Mouse (Mus musculus): ENCODE data around the gene 2210016F16Rik. TPM values are rescaled to one million over a fixed set of nuclear protein-coding genes. Genes with fewer than 3 reads are reported as not detected.
A peak's percentile ranks its signal among the peaks of the same experiment; 100 is the strongest.
"Not testable (repeated sequence)": the region's sequence is repeated elsewhere in the genome, so short reads cannot be mapped to it uniquely, and the experiment has no call there.

The 2210016F16Rik gene
- polyA plus RNA-seq, 1 experiment from 2014 or later = 30.2 TPM

DNA sequence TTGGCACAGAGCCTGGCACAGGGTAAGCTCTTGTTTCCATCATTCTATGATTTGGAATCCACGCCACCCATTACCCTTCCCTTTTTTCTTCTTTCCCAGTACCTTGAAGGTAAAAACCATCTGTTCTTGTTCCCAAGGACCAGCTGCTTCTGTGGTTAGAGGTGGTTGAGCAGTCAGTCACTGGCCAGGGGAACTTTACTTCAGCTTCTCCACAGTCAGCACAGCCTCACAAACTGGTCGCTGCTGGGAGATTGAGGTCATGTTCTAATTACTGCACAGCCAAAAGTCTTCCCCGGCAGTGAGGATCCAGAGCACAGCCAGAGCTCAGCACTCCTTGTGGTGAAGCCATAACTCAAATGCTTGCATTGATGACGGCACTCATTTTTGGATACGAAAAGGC is 30.8 kb upstream of the 2210016F16Rik start:
- Histone ChIP-seq H3K9me3 (ENCODE audit: control insufficient read depth, low read length) (no peaks in the 10 kb centered on the region), H3K4me2 (replicated peaks; ENCODE audit: low read depth) (no peak overlapping the region), H3K4me3 (ENCODE audit: low read depth, low read length) (no peak overlapping the region), H3K9ac (ENCODE audit: low read length) (no peak overlapping the region), H3K27me3 (ENCODE audit: control insufficient read depth, insufficient read depth, low read length) (no peaks in the 10 kb centered on the region), H3K36me3 (ENCODE audit: control insufficient read depth, insufficient read depth, low read length) (no peaks in the 10 kb centered on the region), H3K4me1 (replicated peaks; ENCODE audit: control insufficient read depth, insufficient read depth) (no peaks in the 10 kb centered on the region), H3K27ac (replicated peaks) (no peak overlapping the region)
- DNase-seq (ENCODE audit: low spot score) (no peak), ATAC-seq (ENCODE audit: low FRiP score, low TSS enrichment) (no peak; the same call in 1 of the 2 replicates)
- WGBS = 53% methylated on average over 5 of the region's 5 CpGs
- no peak for TF ChIP-seq EP300 (optimal IDR thresholded peaks at IDR 0.05)
- TF ChIP-seq CTCF (IDR thresholded peaks at IDR 0.05; ENCODE audit: low read depth) = no peak

DNA sequence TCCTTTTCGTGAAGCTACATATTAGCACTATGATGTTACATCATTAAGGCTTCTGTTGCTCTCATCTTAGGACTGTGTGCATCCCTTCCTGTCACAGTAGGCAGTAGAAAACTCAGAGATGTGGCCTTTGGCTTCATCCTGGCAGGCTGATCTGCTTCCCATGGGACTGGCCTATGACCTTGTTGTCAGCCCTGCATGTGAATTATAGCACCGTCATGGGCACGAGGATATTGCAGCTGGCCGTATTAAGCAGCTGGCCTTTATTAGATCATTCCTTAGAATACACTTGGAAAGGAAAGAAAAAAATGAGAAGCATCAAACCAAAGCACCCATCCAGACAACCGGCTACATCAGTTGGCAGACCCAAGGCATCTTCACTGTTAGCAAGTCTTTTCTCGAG is 30.3 kb upstream of the 2210016F16Rik start:
- TF ChIP-seq EP300 (optimal IDR thresholded peaks at IDR 0.05) (no peak), CTCF (IDR thresholded peaks at IDR 0.05; ENCODE audit: low read depth) (no peak)
- ATAC-seq (ENCODE audit: low FRiP score, low TSS enrichment) (peak; percentile 40; the same call in 1 of the 2 replicates), DNase-seq (ENCODE audit: low spot score) (no peak)
- no peak overlapping the region for H3K9ac ChIP-seq (ENCODE audit: low read length)
- no peak overlapping the region for H3K4me2 ChIP-seq (replicated peaks; ENCODE audit: low read depth)
- 52% methylated on average over 6 of the region's 6 CpGs for WGBS
- H3K4me3 ChIP-seq (ENCODE audit: low read depth, low read length) = no peak overlapping the region
- no peaks in the 10 kb centered on the region for H3K4me1 ChIP-seq (replicated peaks; ENCODE audit: control insufficient read depth, insufficient read depth)
- H3K27me3 ChIP-seq (ENCODE audit: control insufficient read depth, insufficient read depth, low read length) = no peaks in the 10 kb centered on the region
- H3K9me3 ChIP-seq (ENCODE audit: control insufficient read depth, low read length) = no peaks in the 10 kb centered on the region
- no peak overlapping the region for H3K27ac ChIP-seq (replicated peaks)
- no peaks in the 10 kb centered on the region for H3K36me3 ChIP-seq (ENCODE audit: control insufficient read depth, insufficient read depth, low read length)

GRCm38 (mm10) chr13:58411073-58411472 is 26.0 kb upstream of the 2210016F16Rik start:
- H3K27me3 ChIP-seq (ENCODE audit: control insufficient read depth, insufficient read depth, low read length) = no peaks in the 10 kb centered on the region
- no peak overlapping the region for H3K4me3 ChIP-seq (ENCODE audit: low read depth, low read length)
- no peaks in the 10 kb centered on the region for H3K9me3 ChIP-seq (ENCODE audit: control insufficient read depth, low read length)
- DNase-seq (ENCODE audit: low spot score) (no peak), ATAC-seq (ENCODE audit: low FRiP score, low TSS enrichment) (no peak)
- H3K4me2 ChIP-seq (replicated peaks; ENCODE audit: low read depth) = no peak overlapping the region
- H3K36me3 ChIP-seq (ENCODE audit: control insufficient read depth, insufficient read depth, low read length) = no peaks in the 10 kb centered on the region
- H3K4me1 ChIP-seq (replicated peaks; ENCODE audit: control insufficient read depth, insufficient read depth) = no peaks in the 10 kb centered on the region
- H3K9ac ChIP-seq (ENCODE audit: low read length) = no peak overlapping the region
- 91% methylated on average over 4 of the region's 4 CpGs for WGBS
- no peak overlapping the region for H3K27ac ChIP-seq (replicated peaks)
- TF ChIP-seq EP300 (optimal IDR thresholded peaks at IDR 0.05) = no peak
- no peak for TF ChIP-seq CTCF (IDR thresholded peaks at IDR 0.05; ENCODE audit: low read depth)

GRCm38 (mm10) chr13:58403243-58403642 is 18.2 kb upstream of the 2210016F16Rik start, which contains the start of gene Hnrnpk:
Hnrnpk (minus strand) TSS chr13:58403343.
- whole genome bisulfite sequencing = 9% methylated on average over 16 of the region's 17 CpGs
- H3K27ac ChIP-seq (replicated peaks) = peak within 1 kb of the TSS; percentile 99
- peak within 1 kb of the TSS; percentile 60 for H3K4me2 ChIP-seq (replicated peaks; ENCODE audit: low read depth)
- not testable (repeated sequence) for H3K36me3 ChIP-seq (ENCODE audit: control insufficient read depth, insufficient read depth, low read length); H3K27me3 ChIP-seq (ENCODE audit: control insufficient read depth, insufficient read depth, low read length); ATAC-seq (ENCODE audit: low FRiP score, low TSS enrichment); H3K9me3 ChIP-seq (ENCODE audit: control insufficient read depth, low read length); DNase-seq (ENCODE audit: low spot score); H3K4me1 ChIP-seq (replicated peaks; ENCODE audit: control insufficient read depth, insufficient read depth)
- H3K4me3 ChIP-seq (ENCODE audit: low read depth, low read length) = peak within 1 kb of the TSS; percentile 100
- peak within 1 kb of the TSS; percentile 99 for H3K9ac ChIP-seq (ENCODE audit: low read length)

- Histone ChIP-seq H3K27ac (replicated peaks) (peak overlapping the region; percentile 99), H3K4me1 (replicated peaks; ENCODE audit: control insufficient read depth, insufficient read depth) (no peaks in the 10 kb centered on the region), H3K4me3 (ENCODE audit: low read depth, low read length) (peak overlapping the region; percentile 100), H3K36me3 (ENCODE audit: control insufficient read depth, insufficient read depth, low read length) (peaks cover 2% of the 10 kb centered on the region; the same call in 1 of the 2 replicates), H3K9ac (ENCODE audit: low read length) (peak overlapping the region; percentile 99), H3K9me3 (ENCODE audit: control insufficient read depth, low read length) (no peaks in the 10 kb centered on the region), H3K27me3 (ENCODE audit: control insufficient read depth, insufficient read depth, low read length) (no peaks in the 10 kb centered on the region), H3K4me2 (replicated peaks; ENCODE audit: low read depth) (peak overlapping the region; percentile 60)
- WGBS = under 1% methylated on average over 26 of the region's 48 CpGs
- DNase-seq (ENCODE audit: low spot score) (no peak), ATAC-seq (ENCODE audit: low FRiP score, low TSS enrichment) (peak; percentile 76)
- peak; percentile 22; the same call in 1 of the 2 replicates for TF ChIP-seq CTCF (IDR thresholded peaks at IDR 0.05; ENCODE audit: low read depth)
- TF ChIP-seq EP300 (optimal IDR thresholded peaks at IDR 0.05) = no peak
These were observed 17.7 kb upstream of the 2210016F16Rik start for GRCm38 (mm10) chr13:58402744-58403110.

- Histone ChIP-seq H3K4me1 (replicated peaks; ENCODE audit: control insufficient read depth, insufficient read depth) (no peaks in the 10 kb centered on the region), H3K4me2 (replicated peaks; ENCODE audit: low read depth) (peak within 1 kb of the TSS; percentile 60), H3K36me3 (ENCODE audit: control insufficient read depth, insufficient read depth, low read length) (peaks cover 6% of the 10 kb centered on the region; the same call in 1 of the 2 replicates), H3K9me3 (ENCODE audit: control insufficient read depth, low read length) (no peaks in the 10 kb centered on the region), H3K27ac (replicated peaks) (peak within 1 kb of the TSS; percentile 99), H3K9ac (ENCODE audit: low read length) (peak within 1 kb of the TSS; percentile 99), H3K4me3 (ENCODE audit: low read depth, low read length) (peak within 1 kb of the TSS; percentile 100), H3K27me3 (ENCODE audit: control insufficient read depth, insufficient read depth, low read length) (no peaks in the 10 kb centered on the region)
- under 1% methylated on average over 73 of the region's 91 CpGs for WGBS
- DNase-seq (ENCODE audit: low spot score) (peak; percentile 97), ATAC-seq (ENCODE audit: low FRiP score, low TSS enrichment) (peak; percentile 94)
- TF ChIP-seq CTCF (IDR thresholded peaks at IDR 0.05; ENCODE audit: low read depth) (peak; percentile 63), EP300 (optimal IDR thresholded peaks at IDR 0.05) (peak; percentile 99)
These were observed 17.1 kb upstream of the 2210016F16Rik start, which contains the start of gene Rmi1 for GRCm38 (mm10) chr13:58402003-58402743. Rmi1 (plus strand) TSS chr13:58402248.

All from stomach, postnatal 0 days (tissue).